Mouse (Mus musculus): ENCODE measurements around the gene Tyrobp. TPM values are rescaled to one million over a fixed set of nuclear protein-coding genes. Genes with fewer than 3 reads are reported as not detected.

Gene Tyrobp
- total RNA-seq, 1 experiment from 2014 or later = 1,375 TPM

- ATAC-seq (ENCODE audit: extremely low read depth, insufficient number of reproducible peaks, low FRiP score, poor library complexity, severe bottlenecking) = no peak
Measured at GRCm38 (mm10) chr7:30456487-30456886, 42.9 kb downstream of the Tyrobp start.

- ATAC-seq (ENCODE audit: extremely low read depth, insufficient number of reproducible peaks, low FRiP score, poor library complexity, severe bottlenecking) = no peak
Measured at GRCm38 (mm10) chr7:30456911-30457628, 43.5 kb downstream of the Tyrobp start.

GRCm38 (mm10) chr7:30457629-30458330 is 44.2 kb downstream of the Tyrobp start, which contains the start of the genes Kirrel2 and Nphs1:
Gene Kirrel2, minus strand, starts transcription at chr7:30457690.
Gene Nphs1, plus strand, starts transcription at chr7:30458315.
- no peak for ATAC-seq (ENCODE audit: extremely low read depth, insufficient number of reproducible peaks, low FRiP score, poor library complexity, severe bottlenecking)

- no peak for ATAC-seq (ENCODE audit: extremely low read depth, insufficient number of reproducible peaks, low FRiP score, poor library complexity, severe bottlenecking)
Measured at GRCm38 (mm10) chr7:30459484-30459883, 45.9 kb downstream of the Tyrobp start.

GRCm38 (mm10) chr7:30463568-30463967 is 50.0 kb downstream of the Tyrobp start:
- ATAC-seq (ENCODE audit: extremely low read depth, insufficient number of reproducible peaks, low FRiP score, poor library complexity, severe bottlenecking) = no peak

- no peak for ATAC-seq (ENCODE audit: extremely low read depth, insufficient number of reproducible peaks, low FRiP score, poor library complexity, severe bottlenecking)
Measured at GRCm38 (mm10) chr7:30463996-30464395, 50.4 kb downstream of the Tyrobp start.

GRCm38 (mm10) chr7:30464816-30465300 is 51.3 kb downstream of the Tyrobp start:
- ATAC-seq (ENCODE audit: extremely low read depth, insufficient number of reproducible peaks, low FRiP score, poor library complexity, severe bottlenecking) = no peak

Other genes starting within 250 kb of the Tyrobp start
- 44.2 and 46.8 TPM in 2 replicates for gene Zfp146, start 244.0 kb upstream of the Tyrobp start, total RNA-seq (2017)
- not detected in 2 replicates for gene Cox7a1, start 229.6 kb upstream of the Tyrobp start, total RNA-seq (2017)
- gene Capns1, start 214.9 kb upstream of the Tyrobp start, total RNA-seq (2017) = 137 and 168 TPM in 2 replicates
- 26.0 and 30.3 TPM in 2 replicates for gene Polr2i, start 181.8 kb upstream of the Tyrobp start, total RNA-seq (2017)
- 16.5 and 21.6 TPM in 2 replicates for gene Tbcb, start 181.5 kb upstream of the Tyrobp start, total RNA-seq (2017)
- not detected in 2 replicates for gene Ovol3, start 178.0 kb upstream of the Tyrobp start, total RNA-seq (2017)
- 0.98 TPM in 1 of 2 replicates, not detected in the other for gene Thap8, start 133.7 kb upstream of the Tyrobp start, total RNA-seq (2017)
- 1.8 and 2.6 TPM in 2 replicates for gene Wdr62, start 133.3 kb upstream of the Tyrobp start, total RNA-seq (2017)
- 1.3 TPM in 1 of 2 replicates, not detected in the other for gene Clip3, start 122.0 kb upstream of the Tyrobp start, total RNA-seq (2017)
- 35.1 and 37.2 TPM in 2 replicates for gene Alkbh6, start 105.0 kb upstream of the Tyrobp start, total RNA-seq (2017)
- 0.74 and 4.0 TPM in 2 replicates for gene Syne4, start 99.0 kb upstream of the Tyrobp start, total RNA-seq (2017)
- 4.7 and 6.6 TPM in 2 replicates for gene E130208F15Rik, start 92.0 kb upstream of the Tyrobp start, total RNA-seq (2017)
- gene Sdhaf1, start 89.9 kb upstream of the Tyrobp start, total RNA-seq (2017) = 8.8 and 10.8 TPM in 2 replicates
- gene Lrfn3, start 51.0 kb upstream of the Tyrobp start, total RNA-seq (2017) = not detected in 2 replicates
- gene Hcst, start 6.1 kb downstream of the Tyrobp start, total RNA-seq (2017) = 44.4 and 46.6 TPM in 2 replicates
- 34.3 and 46.9 TPM in 2 replicates for gene Nfkbid, start 8.0 kb downstream of the Tyrobp start, total RNA-seq (2017)
- gene Aplp1, start 31.8 kb downstream of the Tyrobp start, total RNA-seq (2017) = 0.98 TPM in 1 of 2 replicates, not detected in the other
- gene Kirrel2, start 43.9 kb downstream of the Tyrobp start, total RNA-seq (2017) = not detected in 2 replicates
- gene Nphs1, start 44.6 kb downstream of the Tyrobp start, total RNA-seq (2017) = not detected in 2 replicates
- not detected in 2 replicates for gene Prodh2, start 79.9 kb downstream of the Tyrobp start, total RNA-seq (2017)
- 0.70 and 7.5 TPM in 2 replicates for gene Arhgap33, start 121.3 kb downstream of the Tyrobp start, total RNA-seq (2017)
- 3.7 and 5.3 TPM in 2 replicates for gene Hspb6, start 138.4 kb downstream of the Tyrobp start, total RNA-seq (2017)
- 6.8 and 7.8 TPM in 2 replicates for gene Proser3, start 138.5 kb downstream of the Tyrobp start, total RNA-seq (2017)
- gene Lin37, start 146.1 kb downstream of the Tyrobp start, total RNA-seq (2017) = 22.0 and 41.4 TPM in 2 replicates
- 67.3 and 69.4 TPM in 2 replicates for gene U2af1l4, start 149.5 kb downstream of the Tyrobp start, total RNA-seq (2017)
- gene Gm49396, start 149.6 kb downstream of the Tyrobp start, total RNA-seq (2017) = 20.0 and 20.3 TPM in 2 replicates
- 166 and 194 TPM in 2 replicates for gene Psenen, start 149.9 kb downstream of the Tyrobp start, total RNA-seq (2017)
- gene Igflr1, start 151.7 kb downstream of the Tyrobp start, total RNA-seq (2017) = not detected in 2 replicates
- gene Kmt2b, start 175.0 kb downstream of the Tyrobp start, total RNA-seq (2017) = 36.5 and 64.7 TPM in 2 replicates
- gene Zbtb32, start 185.1 kb downstream of the Tyrobp start, total RNA-seq (2017) = 3.0 and 3.3 TPM in 2 replicates
- 0.49 TPM in 1 of 2 replicates, not detected in the other for gene Upk1a, start 199.1 kb downstream of the Tyrobp start, total RNA-seq (2017)
- gene Cox6b1, start 212.4 kb downstream of the Tyrobp start, total RNA-seq (2017) = 190 and 241 TPM in 2 replicates
- not detected in 2 replicates for gene Etv2, start 222.1 kb downstream of the Tyrobp start, total RNA-seq (2017)
- gene Rbm42, start 236.6 kb downstream of the Tyrobp start, total RNA-seq (2017) = 60.7 and 77.3 TPM in 2 replicates

Data from neutrophil, adult 5-6 weeks (primary cell).